Mouse (Mus musculus) spleen, adult 2 months (tissue): ENCODE results near the gene Tmem179.

ENCODE experiments used
- CTCF ChIP-seq: fragments of 200-500 bp; IDR thresholded peaks from 2 replicates; pipeline ENCODE4 v1.5.1; 2011; ENCODE audit warnings: mild to moderate bottlenecking, inconsistent platforms; ENCODE audit not compliant: insufficient read depth, insufficient read length, insufficient replicate concordance; ENCODE audit errors: extremely low read depth
- POLR2A ChIP-seq: fragments of 200-500 bp; IDR thresholded peaks from 2 replicates; pipeline ENCODE4 v1.6.1; 2011; ENCODE audit warnings: low read depth, low read length, inconsistent platforms

DNA sequence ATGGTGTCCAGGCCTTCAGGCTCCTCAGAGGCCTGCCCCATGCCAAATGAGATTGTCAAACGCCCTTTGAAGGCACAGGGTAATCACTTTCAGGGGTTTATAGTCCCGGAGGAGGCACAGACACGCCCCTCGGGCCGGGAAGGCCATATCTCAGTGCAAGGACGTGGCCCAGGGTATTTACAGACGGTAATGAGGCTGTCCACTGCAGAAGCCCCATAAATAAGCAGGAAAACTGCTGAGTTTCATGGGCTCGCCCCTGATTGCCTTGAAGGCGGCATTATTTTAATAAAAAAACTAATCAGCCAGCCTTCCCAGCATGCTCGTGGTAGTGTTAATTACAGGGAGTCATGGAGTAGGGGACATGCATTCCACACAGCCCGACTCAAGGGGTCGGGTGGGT lies 54.1 kb downstream of the Tmem179 start:
- TF ChIP-seq POLR2A = no peak
- no peak for TF ChIP-seq CTCF
